Mouse (Mus musculus) limb, embryonic 15.5 days (tissue): ENCODE results near the gene Nkapl. TPM values are rescaled to one million over a fixed set of nuclear protein-coding genes. Genes with fewer than 3 reads are reported as not detected.

Experiments used
- ATAC-seq: fragments of 200-750 bp; cut with Nextera tagmentation; 2 replicates; pipeline ENCODE4 v1.8.0; 2017; ENCODE audit warnings: low read depth, moderate TSS enrichment; ENCODE audit not compliant: insufficient number of reproducible peaks, low FRiP score, low TSS enrichment
- H3K27ac ChIP-seq: fragments of 300-500 bp; sonication (generic); 2 replicates; pipeline ENCODE4 v1.5.1; 2015; ENCODE audit warnings: moderate library complexity, mild to moderate bottlenecking, inconsistent platforms
- H3K27me3 ChIP-seq: fragments of 300-500 bp; sonication (generic); 2 replicates; pipeline ENCODE4 v1.6.1; 2015; ENCODE audit warnings: inconsistent platforms
- H3K36me3 ChIP-seq: fragments of 300-500 bp; sonication (generic); 2 replicates; pipeline ENCODE4 v1.6.1; 2015; ENCODE audit warnings: inconsistent platforms
- H3K4me1 ChIP-seq: fragments of 300-500 bp; sonication (generic); 2 replicates; pipeline ENCODE4 v1.6.1; 2015; ENCODE audit warnings: inconsistent platforms
- H3K4me2 ChIP-seq: fragments of 300-500 bp; sonication (generic); 2 replicates; pipeline ENCODE4 v1.6.1; 2015; ENCODE audit warnings: mild to moderate bottlenecking, inconsistent platforms
- H3K4me3 ChIP-seq: fragments of 300-500 bp; sonication (generic); 2 replicates; pipeline ENCODE4 v1.5.1; 2015; ENCODE audit warnings: mild to moderate bottlenecking, inconsistent platforms
- H3K9ac ChIP-seq: fragments of 300-500 bp; sonication (generic); 2 replicates; pipeline ENCODE4 v1.6.1; 2015; ENCODE audit warnings: inconsistent platforms
- H3K9me3 ChIP-seq: fragments of 300-500 bp; sonication (generic); 2 replicates; pipeline ENCODE4 v1.6.1; 2016; ENCODE audit warnings: inconsistent platforms
- WGBS: fragments of 180-500 bp; shearing (Covaris S2); methylation state at CpG from one replicate; pipeline ENCODE4 v1.1.7; 2015; 5-methylcytosine and 5-hydroxymethylcytosine counted together
- microRNA counts: library from miRNA; unstranded; fragments of <30 nt; microRNA quantifications from one replicate; lab custom pipeline; 2016
- microRNA-seq: library from miRNA; unstranded; fragments of <30 nt; microRNA quantifications from one replicate; pipeline ENCODE4, GENCODE M21; 2016
- polyA plus RNA-seq: library from polyadenylated mRNA; unstranded; fragments of >200 nt; fragmentation: Nextera tagmentation; extraction: Ambion mirVana; gene quantifications from 2 replicates; pipeline ENCODE4 v1.2.1, GENCODE M21; 2015

Gene Nkapl
- polyA plus RNA-seq, 1 experiment from 2014 or later, result 2.3 TPM

- H3K4me1 ChIP-seq, result no peaks in the 10 kb centered on the region
- no peaks in the 10 kb centered on the region for H3K9me3 ChIP-seq
- no peak overlapping the region for H3K27ac ChIP-seq
- no peak overlapping the region for H3K9ac ChIP-seq
- WGBS, result 55% methylated on average over 6 of the region's 6 CpGs
- H3K36me3 ChIP-seq, result no peaks in the 10 kb centered on the region
- H3K27me3 ChIP-seq, result no peaks in the 10 kb centered on the region
- ATAC-seq, result no peak
- H3K4me3 ChIP-seq, result no peak overlapping the region
- H3K4me2 ChIP-seq, result no peak overlapping the region
Measured at GRCm38 (mm10) chr13:21418865-21419264, 49.4 kb downstream of the Nkapl start.

DNA sequence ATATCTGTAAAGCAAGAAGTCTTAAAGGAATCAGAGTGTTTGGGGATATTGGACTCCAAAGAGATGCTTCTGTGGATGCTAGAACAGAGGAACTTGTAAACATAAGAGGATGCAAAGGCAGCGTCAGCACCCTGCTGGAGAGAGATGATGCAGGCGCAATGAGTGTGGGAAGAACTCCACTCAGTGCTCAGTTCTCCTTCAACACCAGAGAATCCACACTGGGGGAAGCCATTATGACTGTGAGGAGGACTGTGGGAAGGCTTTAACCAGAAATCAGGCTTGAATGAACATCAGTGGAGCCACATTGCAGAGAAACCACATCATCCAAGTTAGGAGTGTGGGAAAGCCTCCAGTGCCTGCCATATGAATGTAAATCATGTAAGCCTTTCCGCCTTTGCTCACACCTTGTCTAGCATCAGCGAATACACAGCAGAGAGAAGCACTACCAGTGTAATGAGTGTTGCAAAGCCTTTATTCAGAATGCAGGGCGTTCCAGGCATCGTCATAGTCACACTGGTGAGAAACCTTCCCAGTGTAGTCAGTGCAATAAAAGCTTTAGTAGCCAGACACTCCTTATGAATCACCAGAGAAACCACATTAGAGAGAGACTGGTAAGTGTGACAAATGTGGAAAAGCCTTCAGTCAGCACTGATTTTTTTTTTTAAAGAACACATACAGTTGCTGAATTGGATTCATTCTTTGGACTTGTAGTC, 50.9 kb downstream of the Nkapl start:
- Histone ChIP-seq H3K4me2 (no peak overlapping the region), H3K9me3 (no peaks in the 10 kb centered on the region), H3K27me3 (no peaks in the 10 kb centered on the region), H3K4me3 (no peak overlapping the region), H3K9ac (no peak overlapping the region), H3K27ac (no peak overlapping the region), H3K4me1 (no peaks in the 10 kb centered on the region), H3K36me3 (no peaks in the 10 kb centered on the region)
- 71% methylated on average over 6 of the region's 6 CpGs for WGBS
- no peak for ATAC-seq

MicroRNAs within 50 kb of the gene (microRNA counts, 519-probe panel; counts per million panel counts)
- microRNA mmu-miR-1896 (lab: Ali Mortazavi, UCI), result 2,914 counts per million, percentile 66 among the panel's probes with 10 or more counts

Small RNA genes within 50 kb of the gene (microRNA-seq; reads per million reads assigned to microRNA genes)
- not detected for gene Mir1896

Other genes with a start within 250 kb of the Nkapl start
- not detected in 2 replicates for gene Gpx5, start 175.8 kb downstream of the Nkapl start, polyA plus RNA-seq
- 0.23 TPM in 1 of 2 replicates, not detected in the other for gene Gpx6, start 156.4 kb downstream of the Nkapl start, polyA plus RNA-seq
- gene Olfr1367, start 121.6 kb downstream of the Nkapl start, polyA plus RNA-seq, result not detected in 2 replicates
- gene Zscan12, start 105.7 kb downstream of the Nkapl start, polyA plus RNA-seq, result 9.2 and 10.2 TPM in 2 replicates
- 84.1 and 85.7 TPM in 2 replicates for gene Zkscan3, start 65.8 kb downstream of the Nkapl start, polyA plus RNA-seq
- 2.4 and 2.5 TPM in 2 replicates for gene Pgbd1, start 27.5 kb downstream of the Nkapl start, polyA plus RNA-seq
- gene Zscan26, start 14.8 kb downstream of the Nkapl start, polyA plus RNA-seq, result 26.1 and 26.3 TPM in 2 replicates
- gene Zkscan4, start 10.4 kb upstream of the Nkapl start, polyA plus RNA-seq, result 3.4 and 4.1 TPM in 2 replicates
- not detected in 2 replicates for gene Gm10065, start 10.9 kb upstream of the Nkapl start, polyA plus RNA-seq
- 0.19 and 0.41 TPM in 2 replicates for gene AK157302, start 26.7 kb upstream of the Nkapl start, polyA plus RNA-seq
- 5.2 and 7.3 TPM in 2 replicates for gene Gm11273, start 32.9 kb upstream of the Nkapl start, polyA plus RNA-seq
- gene Zkscan8, start 62.6 kb upstream of the Nkapl start, polyA plus RNA-seq, result 6.1 TPM in 2 replicates
- gene Olfr1366, start 74.3 kb upstream of the Nkapl start, polyA plus RNA-seq, result 0.17 and 0.18 TPM in 2 replicates
- gene Olfr1535, start 91.4 kb upstream of the Nkapl start, polyA plus RNA-seq, result not detected in 2 replicates
- not detected in 2 replicates for gene Olfr1364, start 113.2 kb upstream of the Nkapl start, polyA plus RNA-seq
- gene Olfr1362, start 145.5 kb upstream of the Nkapl start, polyA plus RNA-seq, result not detected in 2 replicates
- gene Olfr11, start 174.0 kb upstream of the Nkapl start, polyA plus RNA-seq, result not detected in 2 replicates
- not detected in 2 replicates for gene Olfr1361, start 194.9 kb upstream of the Nkapl start, polyA plus RNA-seq
- gene Olfr1360, start 208.9 kb upstream of the Nkapl start, polyA plus RNA-seq, result not detected in 2 replicates
- not detected in 2 replicates for gene Olfr1359, start 229.6 kb upstream of the Nkapl start, polyA plus RNA-seq
- gene Hist1h2bl, start 247.6 kb upstream of the Nkapl start, polyA plus RNA-seq, result 0.96 and 1.2 TPM in 2 replicates
- 17.1 and 23.9 TPM in 2 replicates for gene Hist1h2ai, start 247.9 kb upstream of the Nkapl start, polyA plus RNA-seq
- 3.5 and 7.6 TPM in 2 replicates for gene Hist1h3h, start 249.2 kb upstream of the Nkapl start, polyA plus RNA-seq